Mouse (Mus musculus): ENCODE data around the gene Csgalnact2. TPM values are rescaled to one million over a fixed set of nuclear protein-coding genes. Genes with fewer than 3 reads are reported as not detected.

Gene Csgalnact2
- total RNA-seq, 2 experiments from 2014 or later: 25.3 to 26.7 TPM

- DNase-seq: no peak
Measured at GRCm38 (mm10) chr6:118076256-118076655, 62.7 kb downstream of the Csgalnact2 start.

- no peak for DNase-seq
Measured at GRCm38 (mm10) chr6:118074151-118074550, 64.8 kb downstream of the Csgalnact2 start.

- DNase-seq: no peak
Measured at GRCm38 (mm10) chr6:118072176-118072575, 66.8 kb downstream of the Csgalnact2 start.

GRCm38 (mm10) chr6:118071416-118071815, 67.5 kb downstream of the Csgalnact2 start:
- DNase-seq: no peak

DNA sequence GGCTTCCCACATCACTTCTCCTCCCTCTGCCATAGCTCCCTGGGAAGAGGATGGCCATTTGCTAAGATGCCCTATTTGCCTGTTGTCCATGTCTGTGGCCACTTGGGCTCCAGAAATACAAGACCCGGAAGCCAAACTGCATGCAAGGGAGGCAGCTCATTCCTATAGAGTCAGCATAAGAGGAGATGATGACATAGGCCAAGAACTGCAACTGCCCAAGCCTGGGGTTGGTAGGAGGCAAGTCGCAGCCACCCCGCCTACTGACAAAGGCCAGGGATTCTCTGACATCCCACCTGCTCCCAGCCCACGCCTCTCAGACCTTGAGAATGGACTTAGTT, 68.0 kb downstream of the Csgalnact2 start:
- DNase-seq: no peak

DNA sequence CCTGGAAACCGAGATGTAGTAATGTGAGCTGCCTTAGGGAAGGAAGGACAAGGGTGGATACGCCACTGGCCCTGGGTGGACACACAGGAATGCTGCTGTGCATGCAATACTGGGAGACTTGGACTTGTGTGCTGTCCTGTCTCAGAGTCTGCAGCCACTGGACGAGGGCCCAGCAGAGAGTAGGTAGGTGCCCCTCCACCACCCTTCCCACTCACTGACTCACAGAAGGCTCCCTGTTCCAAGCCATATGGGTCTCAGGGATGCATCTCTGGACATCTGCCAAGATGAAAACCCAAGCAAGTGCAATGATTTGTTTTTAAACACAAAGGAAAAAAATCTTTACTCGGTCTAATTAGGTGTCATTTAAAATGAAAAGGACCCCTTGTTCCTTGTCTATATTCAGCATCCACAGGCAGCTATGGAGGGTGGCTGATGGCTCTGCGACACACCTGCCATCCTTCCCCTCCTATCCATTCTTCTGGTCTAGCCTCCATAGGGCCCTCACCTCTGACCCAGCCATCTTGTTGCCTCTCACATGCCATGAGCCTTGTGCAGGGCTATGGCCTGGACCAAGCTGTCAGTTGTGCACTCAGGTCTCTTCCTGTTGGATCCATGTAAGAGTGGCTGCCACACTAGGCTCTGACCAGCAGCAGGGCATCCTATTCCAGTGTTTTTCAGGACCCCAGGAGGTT, 68.5 kb downstream of the Csgalnact2 start:
- no peak for DNase-seq

- DNase-seq: no peak
Measured at GRCm38 (mm10) chr6:118067720-118068119, 71.2 kb downstream of the Csgalnact2 start.

GRCm38 (mm10) chr6:118066199-118067081, 72.5 kb downstream of the Csgalnact2 start:
- no peak for DNase-seq

DNA sequence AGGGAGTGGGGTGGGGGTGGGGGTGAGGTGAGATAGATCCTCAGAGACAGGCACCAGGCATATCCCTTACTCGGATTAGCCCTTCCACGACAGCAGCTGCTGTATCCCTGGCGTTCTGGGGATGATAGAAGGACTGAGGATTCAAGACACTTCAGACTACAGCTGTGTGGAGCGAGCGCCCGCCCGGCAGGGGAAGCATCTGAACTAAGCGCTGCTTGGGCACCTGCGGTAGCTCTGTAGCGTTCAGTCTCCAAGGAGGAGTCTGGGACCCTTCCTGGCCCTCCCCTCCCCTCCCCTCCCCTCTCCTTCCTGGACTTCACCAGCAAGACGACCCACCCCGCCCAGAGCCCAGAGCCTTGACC, 73.1 kb downstream of the Csgalnact2 start:
- no peak for DNase-seq

DNA sequence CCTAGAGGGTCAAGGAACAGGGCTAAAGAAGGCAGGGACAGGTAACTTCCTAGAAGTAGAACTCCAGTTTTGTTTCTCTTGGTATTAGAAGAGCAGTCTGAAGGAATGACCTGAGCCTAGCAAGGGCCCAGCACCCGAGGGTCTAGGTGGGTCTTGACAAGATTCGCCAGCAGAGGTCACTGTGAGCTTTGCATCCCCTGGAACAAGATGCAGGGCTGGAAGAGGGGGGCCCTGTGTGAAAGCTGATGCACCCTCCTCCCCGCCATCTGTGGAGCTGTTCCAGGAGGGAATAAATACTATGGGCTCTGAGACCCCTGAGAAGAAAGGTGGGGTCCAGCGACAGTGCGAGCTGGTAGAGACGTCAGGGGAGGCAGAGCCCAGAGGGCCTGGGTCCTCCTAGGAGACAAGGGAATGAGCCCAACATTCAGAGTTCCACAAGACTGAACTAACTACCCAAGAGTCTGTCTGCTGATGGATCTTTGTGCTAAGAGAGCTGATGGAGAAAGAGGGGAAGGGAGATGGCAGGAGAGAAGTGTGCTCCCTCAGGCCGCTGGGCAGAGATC, 73.9 kb downstream of the Csgalnact2 start:
- no peak for DNase-seq

DNA sequence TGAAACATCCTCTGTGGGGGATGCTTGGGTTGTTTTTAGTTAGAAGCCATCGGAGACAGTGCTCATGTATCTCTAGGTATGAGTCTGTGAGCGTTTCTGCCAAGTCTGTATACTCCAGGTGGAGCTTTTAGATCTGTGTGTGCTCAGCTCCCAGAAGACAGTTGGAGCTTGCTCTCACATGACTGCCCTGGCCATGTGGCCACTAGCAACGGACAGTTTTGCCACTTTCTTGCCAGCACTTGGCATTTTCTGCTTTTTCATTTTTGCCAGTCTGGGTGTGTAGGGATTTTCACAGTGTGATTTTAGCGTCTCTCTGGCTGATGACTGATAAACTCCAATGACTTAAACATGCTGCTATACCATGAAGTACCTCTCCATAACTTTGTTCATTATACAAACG, 75.7 kb downstream of the Csgalnact2 start:
- no peak for DNase-seq

GRCm38 (mm10) chr6:118061266-118061665, 77.7 kb downstream of the Csgalnact2 start:
- DNase-seq: no peak

Small RNAs within 50 kb of the gene (microRNA-seq; reads per million reads assigned to microRNA genes)
- 0 reads per million in 2 experiments for gene Mir7044 (ENCODE audit: borderline replicate concordance in 2 of 2)

Other genes starting within 250 kb of the Csgalnact2 start
- gene Hnrnpf, start 238.8 kb downstream of the Csgalnact2 start, total RNA-seq (2021): 10 to 100 TPM; 94.4 to 97.4 TPM
- not detected for gene Fxyd4, start 201.4 kb downstream of the Csgalnact2 start, total RNA-seq (2021)
- under 1 TPM; 0.29 to 0.33 TPM for gene Rasgef1a, start 127.7 kb downstream of the Csgalnact2 start, total RNA-seq (2021)
- 1 to 10 TPM; 6.5 to 9.5 TPM for gene Ret, start 58.6 kb upstream of the Csgalnact2 start, total RNA-seq (2021)

All from gastrocnemius, postnatal 25 days (tissue).